Mouse (Mus musculus) midbrain, embryonic 16.5 days (tissue): Measurements from ENCODE around the gene Fuz. TPM values are rescaled to one million over a fixed set of nuclear protein-coding genes. Genes with fewer than 3 reads are reported as not detected.

Experiments
- ATAC-seq: fragments of 200-750 bp; cut with Nextera tagmentation; 2 replicates; pipeline ENCODE4 v1.8.0; 2017; ENCODE audit warnings: moderate TSS enrichment
- H3K27ac ChIP-seq: fragments of 300-500 bp; sonication (generic); 2 replicates; pipeline ENCODE4 v1.5.1; 2014; ENCODE audit warnings: mild to moderate bottlenecking, low read length, mixed read lengths
- H3K27me3 ChIP-seq: fragments of 300-500 bp; sonication (generic); 2 replicates; pipeline ENCODE4 v1.6.1; 2014; ENCODE audit warnings: low read depth, low read length, mixed read lengths; ENCODE audit not compliant: control insufficient read depth, insufficient read depth
- H3K36me3 ChIP-seq: fragments of 300-500 bp; sonication (generic); 2 replicates; pipeline ENCODE4 v1.6.1; 2014; ENCODE audit warnings: mild to moderate bottlenecking, low read length, moderate library complexity, mixed read lengths; ENCODE audit not compliant: control insufficient read depth, insufficient read depth
- H3K4me1 ChIP-seq: fragments of 300-500 bp; sonication (generic); 2 replicates; pipeline ENCODE4 v1.6.1; 2014; ENCODE audit warnings: mild to moderate bottlenecking, low read length, mixed read lengths; ENCODE audit not compliant: control insufficient read depth, insufficient read depth
- H3K4me2 ChIP-seq: fragments of 300-500 bp; sonication (generic); 2 replicates; pipeline ENCODE4 v1.6.1; 2014; ENCODE audit warnings: mild to moderate bottlenecking, low read length, mixed read lengths
- H3K4me3 ChIP-seq: fragments of 300-500 bp; sonication (generic); 2 replicates; pipeline ENCODE4 v1.5.1; 2014; ENCODE audit warnings: low read depth, mild to moderate bottlenecking, low read length, moderate library complexity, mixed read lengths
- H3K9ac ChIP-seq: fragments of 300-500 bp; sonication (generic); 2 replicates; pipeline ENCODE4 v1.6.1; 2014; ENCODE audit warnings: low read depth, low read length, mixed read lengths
- H3K9me3 ChIP-seq: fragments of 300-500 bp; sonication (generic); replicated peaks from 2 replicates; pipeline ENCODE4 v1.6.1; 2014; ENCODE audit warnings: mild to moderate bottlenecking, low read length, mixed read lengths; ENCODE audit not compliant: control insufficient read depth, poor library complexity, severe bottlenecking
- WGBS: fragments of 180-500 bp; shearing (Covaris S2); extraction: QIAGEN DNeasy Blood & Tissue Kit; methylation state at CpG from one replicate; pipeline ENCODE4 v1.1.7; 2014; 5-methylcytosine and 5-hydroxymethylcytosine counted together
- microRNA counts: library from miRNA; unstranded; fragments of <30 nt; microRNA quantifications from one replicate; lab custom pipeline; 2016
- microRNA-seq: library from miRNA; unstranded; fragments of <30 nt; microRNA quantifications from one replicate; pipeline ENCODE4, GENCODE M21; 2017
- polyA plus RNA-seq: library from polyadenylated mRNA; unstranded; fragments of >200 nt; fragmentation: Nextera tagmentation; extraction: Ambion mirVana; gene quantifications from 2 replicates; pipeline ENCODE4 v1.2.1, GENCODE M21; 2015

Gene Fuz
- polyA plus RNA-seq, 1 experiment from 2014 or later = 20.0 TPM

- H3K9ac ChIP-seq = peak overlapping the region; percentile 95
- WGBS = 0% methylated on average over 1 of the region's 1 CpGs
- peaks cover 19% of the 10 kb centered on the region for H3K4me1 ChIP-seq
- peak overlapping the region; percentile 92 for H3K4me3 ChIP-seq
- H3K36me3 ChIP-seq = peaks cover 8% of the 10 kb centered on the region
- H3K27ac ChIP-seq = peak overlapping the region; percentile 80; the same call in 1 of the 2 replicates
- no peaks in the 10 kb centered on the region for H3K9me3 ChIP-seq
- no peaks in the 10 kb centered on the region for H3K27me3 ChIP-seq
- H3K4me2 ChIP-seq = peak overlapping the region; percentile 86
- no peak for ATAC-seq
Measured at GRCm38 (mm10) chr7:44928570-44928969, 32.7 kb downstream of the Fuz start.

- H3K4me3 ChIP-seq = peak within 1 kb of the TSS; percentile 92
- no peaks in the 10 kb centered on the region for H3K9me3 ChIP-seq
- H3K4me2 ChIP-seq = peak within 1 kb of the TSS; percentile 86
- H3K9ac ChIP-seq = peak within 1 kb of the TSS; percentile 95
- H3K27ac ChIP-seq = peak within 1 kb of the TSS; percentile 97
- no peaks in the 10 kb centered on the region for H3K27me3 ChIP-seq
- H3K36me3 ChIP-seq = peaks cover 6% of the 10 kb centered on the region; the same call in 1 of the 2 replicates
- peak; percentile 99 for ATAC-seq
- H3K4me1 ChIP-seq = peaks cover 19% of the 10 kb centered on the region
- under 1% methylated on average over 83 of the region's 84 CpGs for WGBS
Measured at GRCm38 (mm10) chr7:44929204-44930151, 33.6 kb downstream of the Fuz start, which contains the start of gene Ap2a1. Ap2a1 (minus strand) TSS chr7:44929496.

- 93% methylated on average over 4 of the region's 4 CpGs for WGBS
- no peaks in the 10 kb centered on the region for H3K27me3 ChIP-seq
- H3K36me3 ChIP-seq = no peaks in the 10 kb centered on the region
- no peaks in the 10 kb centered on the region for H3K4me1 ChIP-seq
- H3K9me3 ChIP-seq = no peaks in the 10 kb centered on the region; the same call in 1 of the 2 replicates
- ATAC-seq = no peak
- no peak overlapping the region for H3K4me2 ChIP-seq
- H3K9ac ChIP-seq = no peak overlapping the region
- H3K27ac ChIP-seq = no peak overlapping the region
- H3K4me3 ChIP-seq = no peak overlapping the region
Measured at GRCm38 (mm10) chr7:44938680-44939079, 42.8 kb downstream of the Fuz start.

- Histone ChIP-seq H3K4me2 (no peak within 1 kb of the TSS), H3K4me1 (no peaks in the 10 kb centered on the region), H3K9me3 (no peaks in the 10 kb centered on the region), H3K9ac (no peak within 1 kb of the TSS), H3K36me3 (no peaks in the 10 kb centered on the region), H3K27me3 (no peaks in the 10 kb centered on the region), H3K27ac (no peak within 1 kb of the TSS), H3K4me3 (no peak within 1 kb of the TSS)
- no peak for ATAC-seq
- WGBS = 81% methylated on average over 7 of the region's 7 CpGs
Measured at GRCm38 (mm10) chr7:44942904-44943303, 47.0 kb downstream of the Fuz start, which contains the start of gene Tsks. Tsks (plus strand) TSS chr7:44943204.

GRCm38 (mm10) chr7:44949922-44950321 lies 54.0 kb downstream of the Fuz start:
- no peak overlapping the region for H3K4me2 ChIP-seq
- ATAC-seq = no peak
- WGBS = 73% methylated on average over 6 of the region's 6 CpGs
- no peaks in the 10 kb centered on the region for H3K9me3 ChIP-seq
- H3K9ac ChIP-seq = no peak overlapping the region
- H3K4me1 ChIP-seq = no peaks in the 10 kb centered on the region; the same call in 1 of the 2 replicates
- peaks cover 17% of the 10 kb centered on the region for H3K27me3 ChIP-seq
- H3K27ac ChIP-seq = no peak overlapping the region
- H3K36me3 ChIP-seq = no peaks in the 10 kb centered on the region
- H3K4me3 ChIP-seq = no peak overlapping the region

GRCm38 (mm10) chr7:44951960-44952359 lies 56.1 kb downstream of the Fuz start:
- H3K9me3 ChIP-seq = no peaks in the 10 kb centered on the region
- H3K36me3 ChIP-seq = no peaks in the 10 kb centered on the region
- H3K4me1 ChIP-seq = no peaks in the 10 kb centered on the region; the same call in 1 of the 2 replicates
- peak overlapping the region; percentile 41 for H3K4me3 ChIP-seq
- H3K27me3 ChIP-seq = peaks cover 17% of the 10 kb centered on the region
- no peak overlapping the region for H3K27ac ChIP-seq
- H3K9ac ChIP-seq = no peak overlapping the region
- WGBS = 0% methylated on average over 10 of the region's 10 CpGs
- 0 out of 2 replicates have a peak, but pooled peaks have one; percentile 28 for ATAC-seq
- peak overlapping the region; percentile 87 for H3K4me2 ChIP-seq

MicroRNAs within 50 kb of the gene (microRNA counts, 519-probe panel; counts per million panel counts)
- microRNA mmu-miR-707 (lab: Ali Mortazavi, UCI) = 386 counts per million, percentile 18 among the panel's probes with 10 or more counts

Small RNAs within 50 kb of the gene (microRNA-seq; reads per million reads assigned to microRNA genes)
- gene Mir707 = not detected

Other genes starting within 250 kb of the Fuz start
- gene Myh14, start 225.2 kb upstream of the Fuz start, polyA plus RNA-seq = 2.9 and 3.3 TPM in 2 replicates
- gene Izumo2, start 187.3 kb upstream of the Fuz start, polyA plus RNA-seq = not detected in 2 replicates
- gene Vrk3, start 147.7 kb upstream of the Fuz start, polyA plus RNA-seq = 27.3 and 27.9 TPM in 2 replicates
- gene Zfp473, start 145.0 kb upstream of the Fuz start, polyA plus RNA-seq = 1.2 and 1.8 TPM in 2 replicates
- gene Nup62, start 80.0 kb upstream of the Fuz start, polyA plus RNA-seq = 43.6 and 45.9 TPM in 2 replicates
- 0.57 and 1.0 TPM in 2 replicates for gene Il4i1, start 79.7 kb upstream of the Fuz start, polyA plus RNA-seq
- gene Atf5, start 79.4 kb upstream of the Fuz start, polyA plus RNA-seq = 2.5 and 3.0 TPM in 2 replicates
- 82.2 and 83.2 TPM in 2 replicates for gene Akt1s1, start 47.1 kb upstream of the Fuz start, polyA plus RNA-seq
- gene Tbc1d17, start 47.0 kb upstream of the Fuz start, polyA plus RNA-seq = 118 and 123 TPM in 2 replicates
- 27.9 and 30.4 TPM in 2 replicates for gene Pnkp, start 38.9 kb upstream of the Fuz start, polyA plus RNA-seq
- gene Ptov1, start 26.3 kb upstream of the Fuz start, polyA plus RNA-seq = 419 and 448 TPM in 2 replicates
- gene Med25, start 3.4 kb upstream of the Fuz start, polyA plus RNA-seq = 153 and 158 TPM in 2 replicates
- 122 and 136 TPM in 2 replicates for gene Ap2a1, start 33.4 kb downstream of the Fuz start, polyA plus RNA-seq
- gene Tsks, start 47.1 kb downstream of the Fuz start, polyA plus RNA-seq = 0.10 and 0.25 TPM in 2 replicates
- gene Cpt1c, start 78.8 kb downstream of the Fuz start, polyA plus RNA-seq = 58.4 and 63.1 TPM in 2 replicates
- 671 and 697 TPM in 2 replicates for gene Prmt1, start 90.5 kb downstream of the Fuz start, polyA plus RNA-seq
- 52.3 and 53.6 TPM in 2 replicates for gene Irf3, start 101.6 kb downstream of the Fuz start, polyA plus RNA-seq
- 7.0 and 8.3 TPM in 2 replicates for gene Bcl2l12, start 102.6 kb downstream of the Fuz start, polyA plus RNA-seq
- 42.4 and 47.8 TPM in 2 replicates for gene Scaf1, start 120.3 kb downstream of the Fuz start, polyA plus RNA-seq
- 12.2 and 12.4 TPM in 2 replicates for gene Rras, start 121.9 kb downstream of the Fuz start, polyA plus RNA-seq
- gene Prr12, start 156.8 kb downstream of the Fuz start, polyA plus RNA-seq = 13.6 and 13.9 TPM in 2 replicates
- gene Nosip, start 166.3 kb downstream of the Fuz start, polyA plus RNA-seq = 64.1 and 67.7 TPM in 2 replicates
- 12.5 and 13.6 TPM in 2 replicates for gene Prrg2, start 166.6 kb downstream of the Fuz start, polyA plus RNA-seq
- 43.5 and 47.8 TPM in 2 replicates for gene Rcn3, start 196.1 kb downstream of the Fuz start, polyA plus RNA-seq
- gene Fcgrt, start 207.8 kb downstream of the Fuz start, polyA plus RNA-seq = 22.7 and 27.9 TPM in 2 replicates
- gene Rps11, start 228.4 kb downstream of the Fuz start, polyA plus RNA-seq = 657 and 700 TPM in 2 replicates
- gene Rpl13a, start 232.7 kb downstream of the Fuz start, polyA plus RNA-seq = 602 and 620 TPM in 2 replicates
- gene Gm45713, start 240.2 kb downstream of the Fuz start, polyA plus RNA-seq = 0.41 TPM in 1 of 2 replicates, not detected in the other
- 1.5 and 2.2 TPM in 2 replicates for gene Flt3l, start 240.4 kb downstream of the Fuz start, polyA plus RNA-seq